Mouse (Mus musculus) forelimb bud, embryonic 11.5 days (tissue): ENCODE measurements around the gene Ckb.
"Not testable (repeated sequence)": the region's sequence is repeated elsewhere in the genome, so short reads cannot be mapped to it uniquely, and the experiment has no call there.

Source experiments
- DNase-seq: peaks from one replicate; pipeline ENCODE4 v3.0.0-alpha.2; 2012; ENCODE audit warnings: low read depth, low spot score

Gene Ckb

GRCm38 (mm10) chr12:111669000-111669788, 2.9 kb downstream of the Ckb start:
- no peak for DNase-seq

- DNase-seq = peak; percentile 94
Observed at GRCm38 (mm10) chr12:111668457-111668912, 3.7 kb downstream of the Ckb start.

GRCm38 (mm10) chr12:111667421-111667820, 4.7 kb downstream of the Ckb start:
- DNase-seq = no peak

GRCm38 (mm10) chr12:111666380-111666779, 5.8 kb downstream of the Ckb start:
- no peak for DNase-seq

GRCm38 (mm10) chr12:111665041-111665880, 6.9 kb downstream of the Ckb start:
- DNase-seq = no peak

GRCm38 (mm10) chr12:111664144-111664634, 7.9 kb downstream of the Ckb start:
- peak; percentile 39 for DNase-seq

GRCm38 (mm10) chr12:111663228-111664143, 8.7 kb downstream of the Ckb start:
- no peak for DNase-seq

GRCm38 (mm10) chr12:111661554-111661953, 10.6 kb downstream of the Ckb start:
- DNase-seq = not testable (repeated sequence)

- DNase-seq = no peak
Observed at GRCm38 (mm10) chr12:111660628-111661027, 11.5 kb downstream of the Ckb start.

- no peak for DNase-seq
Observed at GRCm38 (mm10) chr12:111659331-111659730, 12.8 kb downstream of the Ckb start.

GRCm38 (mm10) chr12:111655695-111656094, 16.4 kb downstream of the Ckb start:
- no peak for DNase-seq

GRCm38 (mm10) chr12:111653434-111653833, 18.7 kb downstream of the Ckb start:
- DNase-seq = peak; percentile 40

- no peak for DNase-seq
Observed at GRCm38 (mm10) chr12:111652953-111653352, 19.2 kb downstream of the Ckb start.

GRCm38 (mm10) chr12:111648061-111648645, 24.0 kb downstream of the Ckb start:
- DNase-seq = peak; percentile 73
